Mouse (Mus musculus): ENCODE data around the gene Srp54a. TPM values are rescaled to one million over a fixed set of nuclear protein-coding genes. Genes with fewer than 3 reads are reported as not detected.

The Srp54a gene
- polyA plus RNA-seq (2015; fragmentation: Illumina TruSeq; extraction: RNeasy Lipid Tissue Mini Kit (QIAGEN cat#74804); ENCODE audit: insufficient read depth, low replicate concordance): 164 TPM

DNA sequence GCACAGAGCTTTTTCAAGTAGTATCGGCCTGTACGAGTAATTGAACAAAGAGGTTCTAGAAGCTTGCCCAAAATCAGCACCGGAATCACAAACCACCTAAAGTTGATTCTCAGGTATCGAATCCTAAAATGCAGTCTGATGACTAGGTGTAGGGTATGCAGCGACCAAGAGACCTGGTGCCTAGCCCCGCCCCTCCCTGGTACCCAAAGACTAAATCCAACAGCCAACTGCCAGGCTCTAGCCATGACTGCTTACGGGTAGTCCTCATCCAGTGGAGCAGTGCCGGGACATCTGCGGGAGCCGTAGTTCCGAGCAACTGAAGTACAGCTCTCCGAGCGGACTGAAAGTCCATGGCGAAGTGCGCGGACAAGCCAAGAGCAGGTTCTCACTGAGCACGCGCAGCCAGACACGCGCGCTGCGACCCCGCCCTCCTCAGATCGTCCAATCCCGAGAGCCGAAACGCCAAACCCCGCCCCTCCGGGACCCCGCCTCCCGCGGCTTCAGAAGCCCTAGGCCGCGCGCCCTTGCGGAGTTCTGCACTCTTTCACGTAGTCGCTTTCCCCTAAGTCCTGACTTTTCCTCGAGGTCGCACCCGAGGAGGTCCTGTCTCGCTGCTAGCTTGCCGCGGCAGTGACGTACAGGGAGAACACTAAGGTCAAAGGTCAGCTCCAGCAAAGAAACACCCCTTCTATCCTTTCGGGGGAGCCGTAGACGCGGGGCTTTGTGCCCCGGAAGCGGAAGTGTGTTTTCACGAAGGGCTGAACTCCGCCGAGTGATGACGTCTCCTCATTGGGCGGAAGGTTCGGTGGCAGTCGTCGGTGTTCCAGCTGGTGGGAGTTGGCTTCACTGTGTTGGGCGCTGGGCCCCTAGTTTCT, at the start of gene Srp54a, which contains the start of gene 2700097O09Rik:
TSS of gene Srp54a (plus strand) at position 537 of the 875 bp plus-strand sequence.
TSS of gene 2700097O09Rik (minus strand) at position 385 of the 875 bp plus-strand sequence.

DNA sequence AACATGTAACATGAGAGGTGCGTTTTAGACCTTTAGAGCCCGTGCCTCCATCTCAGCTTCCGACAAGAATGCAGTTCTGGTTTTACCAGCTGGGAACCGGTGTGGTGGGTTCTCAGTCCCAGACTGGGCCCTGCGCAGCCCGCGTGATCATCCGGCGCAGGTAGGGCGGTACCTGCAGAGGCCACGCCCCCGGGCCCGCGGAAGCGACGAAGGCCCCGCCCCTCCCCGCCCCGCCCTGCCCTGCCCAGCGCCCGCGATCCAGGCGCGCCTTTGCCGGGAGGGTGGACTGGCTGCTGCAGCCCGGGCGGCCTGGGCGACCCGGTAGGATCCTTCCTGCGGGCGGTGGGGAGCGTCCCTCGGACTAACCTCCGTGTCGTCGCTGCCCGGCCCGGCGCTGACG, 44.2 kb downstream of the Srp54a start, which contains the start of gene Fam177a:
TSS of gene Fam177a (plus strand) at position 228 of the 400 bp plus-strand sequence.

DNA sequence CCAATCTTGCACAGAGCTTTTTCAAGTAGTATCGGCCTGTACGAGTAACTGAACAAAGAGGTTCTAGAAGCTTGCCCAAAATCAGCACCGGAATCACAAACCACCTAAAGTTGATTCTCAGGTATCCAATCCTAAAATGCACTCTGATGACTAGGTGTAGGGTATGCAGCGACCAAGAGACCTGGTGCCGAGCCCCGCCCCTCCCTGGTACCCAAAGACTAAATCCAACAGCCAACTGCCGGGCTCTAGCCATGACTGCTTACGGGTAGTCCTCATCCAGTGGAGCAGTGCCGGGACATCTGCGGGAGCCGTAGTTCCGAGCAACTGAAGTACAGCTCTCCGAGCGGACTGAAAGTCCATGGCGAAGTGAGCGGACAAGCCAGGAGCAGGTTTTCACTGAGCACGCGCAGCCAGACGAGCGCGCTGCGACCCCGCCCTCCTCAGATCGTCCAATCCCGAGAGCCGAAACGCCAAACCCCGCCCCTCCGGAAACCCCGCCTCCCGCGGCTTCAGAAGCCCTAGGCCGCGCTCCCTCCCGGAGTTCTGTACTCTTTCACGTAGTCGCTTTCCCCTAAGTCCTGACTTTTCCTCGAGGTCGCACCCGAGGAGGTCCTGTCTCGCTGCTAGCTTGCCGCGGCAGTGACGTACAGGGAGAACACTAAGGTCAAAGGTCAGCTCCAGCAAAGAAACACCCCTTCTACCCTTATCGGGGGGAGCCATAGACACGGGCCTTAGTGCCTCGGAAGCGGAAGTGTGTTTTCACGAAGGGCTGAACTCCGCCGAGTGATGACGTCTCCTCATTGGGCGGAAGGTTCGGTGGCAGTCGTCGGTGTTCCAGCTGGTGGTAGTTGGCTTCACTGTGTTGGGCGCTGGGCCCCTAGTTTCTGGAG, 74.7 kb downstream of the Srp54a start, which contains the start of gene Srp54b:
TSS of gene Srp54b (plus strand) at position 546 of the 890 bp plus-strand sequence.

Other genes starting within 250 kb of the Srp54a start
- gene Cfl2, start 217.4 kb upstream of the Srp54a start, polyA plus RNA-seq (2015; fragmentation: Illumina TruSeq; extraction: RNeasy Lipid Tissue Mini Kit (QIAGEN cat#74804); ENCODE audit: insufficient read depth, low replicate concordance): 65.1 TPM
- not detected for gene Gm20403, start 93.7 kb upstream of the Srp54a start, polyA plus RNA-seq (2015; fragmentation: Illumina TruSeq; extraction: RNeasy Lipid Tissue Mini Kit (QIAGEN cat#74804); ENCODE audit: insufficient read depth, low replicate concordance)
- 126 TPM for gene Baz1a, start 65.9 kb upstream of the Srp54a start, polyA plus RNA-seq (2015; fragmentation: Illumina TruSeq; extraction: RNeasy Lipid Tissue Mini Kit (QIAGEN cat#74804); ENCODE audit: insufficient read depth, low replicate concordance)
- gene 2700097O09Rik, start 152 bp upstream of the Srp54a start, polyA plus RNA-seq (2015; fragmentation: Illumina TruSeq; extraction: RNeasy Lipid Tissue Mini Kit (QIAGEN cat#74804); ENCODE audit: insufficient read depth, low replicate concordance): 25.8 TPM
- gene Fam177a, start 44.2 kb downstream of the Srp54a start, polyA plus RNA-seq (2015; fragmentation: Illumina TruSeq; extraction: RNeasy Lipid Tissue Mini Kit (QIAGEN cat#74804); ENCODE audit: insufficient read depth, low replicate concordance): not detected
- 8.9 TPM for gene Srp54b, start 74.8 kb downstream of the Srp54a start, polyA plus RNA-seq (2015; fragmentation: Illumina TruSeq; extraction: RNeasy Lipid Tissue Mini Kit (QIAGEN cat#74804); ENCODE audit: insufficient read depth, low replicate concordance)
- gene 1700047I17Rik2, start 119.3 kb downstream of the Srp54a start, polyA plus RNA-seq (2015; fragmentation: Illumina TruSeq; extraction: RNeasy Lipid Tissue Mini Kit (QIAGEN cat#74804); ENCODE audit: insufficient read depth, low replicate concordance): 24.7 TPM
- gene Srp54c, start 149.9 kb downstream of the Srp54a start, polyA plus RNA-seq (2015; fragmentation: Illumina TruSeq; extraction: RNeasy Lipid Tissue Mini Kit (QIAGEN cat#74804); ENCODE audit: insufficient read depth, low replicate concordance): 88.2 TPM
- gene 1110008L16Rik, start 219.3 kb downstream of the Srp54a start, polyA plus RNA-seq (2015; fragmentation: Illumina TruSeq; extraction: RNeasy Lipid Tissue Mini Kit (QIAGEN cat#74804); ENCODE audit: insufficient read depth, low replicate concordance): 10.6 TPM
- 21.0 TPM for gene Ppp2r3c, start 222.7 kb downstream of the Srp54a start, polyA plus RNA-seq (2015; fragmentation: Illumina TruSeq; extraction: RNeasy Lipid Tissue Mini Kit (QIAGEN cat#74804); ENCODE audit: insufficient read depth, low replicate concordance)

Measured in spleen, adult 10 weeks (tissue).